Mouse (Mus musculus): ENCODE measurements around the gene Hephl1. TPM values are rescaled to one million over a fixed set of nuclear protein-coding genes. Genes with fewer than 3 reads are reported as not detected.
A peak's percentile ranks its signal among the peaks of the same experiment; 100 is the strongest.

The Hephl1 gene
- total RNA-seq, 2 experiments from 2014 or later: not detected

DNA sequence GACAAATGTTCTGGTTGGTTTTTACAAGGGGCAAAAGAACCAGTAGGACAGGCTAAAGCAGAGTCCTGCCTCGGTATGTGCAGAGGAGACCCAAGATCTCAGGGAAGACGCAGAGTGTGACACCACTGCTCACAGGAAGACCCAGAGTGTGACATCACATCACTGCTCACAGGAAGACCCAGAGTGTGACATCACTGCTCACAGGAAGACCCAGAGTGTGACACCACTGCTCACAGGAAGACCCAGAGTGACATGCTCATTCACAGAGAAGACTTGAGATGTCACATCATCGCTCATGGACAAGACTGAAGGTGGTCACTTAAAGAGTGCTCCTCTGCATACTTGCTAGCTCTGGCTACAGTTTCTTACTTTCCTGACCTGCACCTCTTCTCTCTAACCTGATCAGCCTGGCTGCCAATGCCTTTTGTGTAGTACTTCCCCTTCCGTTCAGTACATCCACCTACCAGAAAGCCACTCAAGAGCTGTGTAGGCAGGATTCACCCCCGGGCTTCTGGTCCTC, 91.3 kb downstream of the Hephl1 start:
- no peak for ATAC-seq (replicated peaks; ENCODE audit: poor library complexity)

- no peak for ATAC-seq (replicated peaks; ENCODE audit: poor library complexity)
Observed at GRCm38 (mm10) chr9:15018756-15019131, 93.2 kb downstream of the Hephl1 start.

GRCm38 (mm10) chr9:15017791-15018755, 93.8 kb downstream of the Hephl1 start:
- ATAC-seq (replicated peaks; ENCODE audit: poor library complexity): peak; percentile 80

DNA sequence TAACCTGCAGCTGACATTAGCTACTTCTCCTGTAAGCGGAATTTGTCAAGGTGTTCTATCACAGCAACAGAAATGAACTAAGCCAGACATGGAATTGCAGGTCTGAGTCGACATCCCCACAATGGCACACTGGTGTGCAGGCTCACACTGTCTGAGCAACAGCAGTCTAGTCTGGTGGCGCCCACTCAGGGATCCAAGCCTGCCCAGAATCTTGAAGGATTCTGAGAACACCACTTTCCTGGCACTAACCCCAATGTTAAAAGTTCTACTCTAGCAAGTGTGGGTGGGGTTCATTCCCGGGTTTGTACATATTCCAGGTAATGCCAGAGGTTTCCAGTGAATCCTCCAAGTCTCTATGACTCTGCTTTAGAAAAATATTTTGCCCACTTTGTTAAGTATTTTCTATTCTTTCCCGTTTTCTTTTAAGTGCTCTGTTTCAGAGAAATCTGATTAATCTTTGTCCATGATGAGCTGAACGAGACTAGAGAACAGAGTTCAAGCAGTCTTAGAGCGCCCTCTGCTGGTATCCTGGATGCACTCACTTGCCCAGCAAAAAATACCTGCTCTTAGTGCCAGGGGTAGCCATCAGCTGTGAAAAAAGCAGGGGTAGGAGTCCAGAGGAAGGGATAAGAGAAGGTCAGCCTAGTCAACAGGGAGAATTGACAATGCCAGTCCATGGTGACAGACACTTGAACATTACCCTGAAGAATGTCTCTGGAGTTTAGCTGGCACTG, 96.5 kb downstream of the Hephl1 start:
- peak; percentile 33; the same call in 1 of the 2 replicates for ATAC-seq (replicated peaks; ENCODE audit: poor library complexity)

DNA sequence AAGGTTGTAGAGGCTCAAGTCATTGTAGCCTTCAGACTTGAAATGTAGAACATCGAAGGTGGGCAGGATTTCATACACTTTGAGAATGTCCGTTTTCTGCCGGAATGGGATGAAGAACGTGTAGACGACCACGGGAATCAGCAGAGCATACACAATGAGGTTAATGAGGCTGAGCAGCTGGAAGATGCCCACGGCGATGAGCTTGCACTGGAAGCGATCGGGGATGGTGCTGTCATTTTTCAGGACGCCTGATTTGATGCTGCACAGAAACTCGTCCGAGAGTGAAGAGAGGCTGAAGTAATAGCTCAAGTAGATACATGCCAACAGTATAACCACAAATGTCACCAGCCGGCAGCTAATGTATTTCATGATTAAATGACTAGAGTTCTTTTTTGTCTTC, 104.3 kb downstream of the Hephl1 start:
- ATAC-seq (replicated peaks; ENCODE audit: poor library complexity): no peak

GRCm38 (mm10) chr9:15004298-15004685, 107.6 kb downstream of the Hephl1 start:
- ATAC-seq (replicated peaks; ENCODE audit: poor library complexity): no peak

DNA sequence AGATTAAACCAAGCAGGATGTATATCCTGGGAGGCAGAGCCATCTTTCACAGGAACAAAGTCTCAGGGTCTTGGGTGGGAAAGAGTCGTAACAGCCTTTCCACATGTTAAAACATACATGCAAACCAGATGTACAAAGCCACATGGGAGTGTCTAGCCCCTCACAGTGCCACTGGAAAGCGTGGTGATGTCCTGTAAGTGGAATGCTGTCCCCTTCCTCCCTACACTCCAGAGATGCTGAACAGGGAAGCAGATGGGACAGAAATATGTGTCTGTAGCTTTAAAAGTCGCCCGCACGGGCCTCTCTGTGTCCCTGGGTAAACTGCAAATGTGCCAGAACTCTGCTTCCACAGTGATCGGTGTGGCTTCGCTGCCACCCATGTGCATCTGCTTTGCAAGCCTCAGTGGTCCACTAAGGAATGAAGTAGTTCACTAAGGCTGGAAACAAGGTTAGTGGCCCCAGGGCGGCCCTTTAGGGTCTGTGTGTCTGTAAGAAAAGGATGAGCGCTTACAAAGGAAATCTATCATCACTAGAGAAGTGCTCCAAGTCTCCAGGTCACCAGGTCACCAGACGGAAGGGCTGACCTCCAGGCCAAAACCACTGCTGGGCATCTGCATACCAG, 108.1 kb downstream of the Hephl1 start:
- ATAC-seq (replicated peaks; ENCODE audit: poor library complexity): no peak

- no peak for ATAC-seq (replicated peaks; ENCODE audit: poor library complexity)
Observed at GRCm38 (mm10) chr9:15002995-15003613, 108.8 kb downstream of the Hephl1 start.

Other genes starting within 250 kb of the Hephl1 start
- not detected in 2 replicates for gene Izumo1r, start 208.2 kb downstream of the Hephl1 start, total RNA-seq (2015)
- gene Izumo1r, start 208.2 kb downstream of the Hephl1 start, total RNA-seq (2017): not detected in 2 replicates
- gene Panx1, start 66.6 kb downstream of the Hephl1 start, total RNA-seq (2015): 12.9 and 19.2 TPM in 2 replicates
- gene Panx1, start 66.6 kb downstream of the Hephl1 start, total RNA-seq (2017): 8.0 and 13.1 TPM in 2 replicates
- 0.10 and 1.4 TPM in 2 replicates for gene Vstm5, start 126.9 kb upstream of the Hephl1 start, total RNA-seq (2015)
- 0.10 TPM in 1 of 2 replicates, not detected in the other for gene Vstm5, start 126.9 kb upstream of the Hephl1 start, total RNA-seq (2017)
- gene Med17, start 167.8 kb upstream of the Hephl1 start, total RNA-seq (2015): 46.8 and 50.0 TPM in 2 replicates
- gene Med17, start 167.8 kb upstream of the Hephl1 start, total RNA-seq (2017): 35.6 TPM in 2 replicates
- gene Taf1d, start 194.1 kb upstream of the Hephl1 start, total RNA-seq (2015): 394 and 427 TPM in 2 replicates
- 1,420 and 1,531 TPM in 2 replicates for gene Taf1d, start 194.1 kb upstream of the Hephl1 start, total RNA-seq (2017)
- 15.1 and 18.5 TPM in 2 replicates for gene 4931406C07Rik, start 194.3 kb upstream of the Hephl1 start, total RNA-seq (2015)
- 11.2 and 11.6 TPM in 2 replicates for gene 4931406C07Rik, start 194.3 kb upstream of the Hephl1 start, total RNA-seq (2017)
- gene Cep295, start 245.7 kb upstream of the Hephl1 start, total RNA-seq (2015): 45.0 and 82.7 TPM in 2 replicates
- gene Cep295, start 245.7 kb upstream of the Hephl1 start, total RNA-seq (2017): 35.1 and 60.7 TPM in 2 replicates

Measured in megakaryocyte progenitor cell, adult 5-6 weeks (primary cell).